Mouse (Mus musculus): ENCODE results near the gene Pcif1.

DNA sequence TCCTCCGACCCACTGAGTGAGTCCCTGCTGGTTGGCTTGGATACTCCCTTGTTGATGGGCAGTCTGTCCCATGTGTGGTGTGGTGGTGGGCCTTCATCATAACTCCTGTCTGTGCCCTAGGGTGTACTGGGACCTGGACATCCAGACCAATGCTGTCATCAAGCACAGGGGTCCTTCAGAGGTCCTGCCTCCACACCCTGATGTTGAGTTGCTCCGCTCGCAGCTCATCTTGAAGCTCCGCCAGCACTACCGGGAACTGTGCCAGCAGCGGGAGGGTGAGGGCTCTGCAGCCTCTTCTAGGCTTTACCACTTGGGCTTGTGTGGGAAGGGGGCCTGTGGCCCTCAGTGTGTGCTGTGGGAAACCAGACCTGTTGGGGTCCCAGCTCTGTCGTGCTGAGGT, 6.7 kb downstream of the Pcif1 start:
- no peak for TF ChIP-seq CEBPB (IDR thresholded peaks at IDR 0.05; ENCODE audit: low read depth)
- no peak for TF ChIP-seq CTCF (IDR thresholded peaks at IDR 0.05; ENCODE audit: control insufficient read depth, insufficient read depth, insufficient read length)
- TF ChIP-seq MAX (IDR thresholded peaks at IDR 0.05): no peak
- no peak for TF ChIP-seq USF1 (IDR thresholded peaks at IDR 0.05; ENCODE audit: low read depth)
- TF ChIP-seq MYOG (IDR thresholded peaks at IDR 0.05; ENCODE audit: control insufficient read depth, extremely low read depth, insufficient read length): no peak

Measured in C2C12 (cell line).